Mouse (Mus musculus) forebrain, postnatal 0 days (tissue): ENCODE data around the gene Pde4a. TPM values are rescaled to one million over a fixed set of nuclear protein-coding genes. Genes with fewer than 3 reads are reported as not detected.
A peak's percentile ranks its signal among the peaks of the same experiment; 100 is the strongest.

ENCODE experiments used
- ATAC-seq: fragments of 200-750 bp; cut with Nextera tagmentation; 2 replicates; pipeline ENCODE4 v1.8.0; 2017; ENCODE audit warnings: mild to moderate bottlenecking, moderate library complexity
- DNase-seq: peaks from one replicate; pipeline ENCODE4 v3.0.0-alpha.2; 2015
- H3K27ac ChIP-seq: fragments of 300-500 bp; sonication (generic); 2 replicates; pipeline ENCODE4 v1.5.1; 2014; ENCODE audit warnings: low read depth, mild to moderate bottlenecking, antibody characterized with exemption, low read length, moderate library complexity, mixed read lengths
- H3K27me3 ChIP-seq: fragments of 300-500 bp; sonication (generic); 2 replicates; pipeline ENCODE4 v1.6.1; 2014; ENCODE audit warnings: mild to moderate bottlenecking, low read length, mixed read lengths; ENCODE audit not compliant: insufficient read depth
- H3K36me3 ChIP-seq: fragments of 300-500 bp; sonication (generic); 2 replicates; pipeline ENCODE4 v1.6.1; 2014; ENCODE audit warnings: mild to moderate bottlenecking, moderate library complexity; ENCODE audit not compliant: insufficient read depth
- H3K4me1 ChIP-seq: fragments of 300-500 bp; sonication (generic); 2 replicates; pipeline ENCODE4 v1.6.1; 2014; ENCODE audit warnings: antibody characterized with exemption; ENCODE audit not compliant: insufficient read depth
- H3K4me2 ChIP-seq: fragments of 300-500 bp; sonication (generic); 2 replicates; pipeline ENCODE4 v1.6.1; 2014; ENCODE audit warnings: low read depth, mild to moderate bottlenecking, moderate library complexity
- H3K4me3 ChIP-seq: fragments of 300-500 bp; sonication (generic); 2 replicates; pipeline ENCODE4 v1.5.1; 2014; ENCODE audit warnings: low read depth, low read length, mixed read lengths
- H3K9ac ChIP-seq: fragments of 300-500 bp; sonication (generic); 2 replicates; pipeline ENCODE4 v1.6.1; 2014; ENCODE audit warnings: mild to moderate bottlenecking
- H3K9me3 ChIP-seq: fragments of 300-500 bp; sonication (generic); 2 replicates; pipeline ENCODE4 v1.6.1; 2016; ENCODE audit warnings: low read length
- CTCF ChIP-seq: sonication (generic); IDR thresholded peaks from 2 replicates; pipeline ENCODE4 v1.5.1; 2016; ENCODE audit warnings: antibody characterized with exemption, control low read depth, low read depth
- WGBS: fragments of 180-500 bp; shearing (Covaris S2); extraction: QIAGEN DNeasy Blood & Tissue Kit; methylation state at CpG from one replicate; pipeline ENCODE4 v1.1.7; 2014; 5-methylcytosine and 5-hydroxymethylcytosine counted together
- polyA plus RNA-seq: library from polyadenylated mRNA; unstranded; fragments of >200 nt; fragmentation: Nextera tagmentation; extraction: Ambion mirVana; gene quantifications from 2 replicates; pipeline ENCODE4 v1.2.1, GENCODE M21; 2015
- total RNA-seq: library from RNA; depleted of rRNA; stranded (reverse); fragments of >200 nt; gene quantifications from 2 replicates; pipeline ENCODE4 v1.2.3, GENCODE M21; 2014

Pde4a gene
- total and polyA plus RNA-seq, 2 experiments from 2014 or later: 20.0 to 41.6 TPM

- H3K9ac ChIP-seq: no peak overlapping the region
- peak overlapping the region; percentile 17; the same call in 1 of the 2 replicates for H3K4me2 ChIP-seq
- 8% methylated on average over 32 of the region's 34 CpGs for WGBS
- H3K4me1 ChIP-seq: no peaks in the 10 kb centered on the region
- no peaks in the 10 kb centered on the region for H3K9me3 ChIP-seq
- no peak; the same call in 1 of the 2 replicates for ATAC-seq
- no peak overlapping the region for H3K27ac ChIP-seq
- H3K36me3 ChIP-seq: no peaks in the 10 kb centered on the region
- H3K27me3 ChIP-seq: no peaks in the 10 kb centered on the region
- no peak for TF ChIP-seq CTCF
- no peak for DNase-seq
- no peak overlapping the region for H3K4me3 ChIP-seq
Measured at GRCm38 (mm10) chr9:21183905-21184413, 18.4 kb downstream of the Pde4a start.

- Histone ChIP-seq H3K36me3 (no peaks in the 10 kb centered on the region), H3K4me3 (no peak overlapping the region), H3K27me3 (no peaks in the 10 kb centered on the region), H3K4me1 (no peaks in the 10 kb centered on the region), H3K27ac (no peak overlapping the region), H3K9me3 (no peaks in the 10 kb centered on the region), H3K4me2 (peak overlapping the region; percentile 17; the same call in 1 of the 2 replicates), H3K9ac (no peak overlapping the region)
- DNase-seq (no peak), ATAC-seq (no peak)
- no peak for TF ChIP-seq CTCF
- WGBS: 25% methylated on average over 2 of the region's 2 CpGs
Measured at GRCm38 (mm10) chr9:21184733-21185132, 19.2 kb downstream of the Pde4a start.

GRCm38 (mm10) chr9:21185436-21185835 lies 19.9 kb downstream of the Pde4a start:
- no peaks in the 10 kb centered on the region for H3K27me3 ChIP-seq
- WGBS: 93% methylated on average over 5 of the region's 5 CpGs
- H3K4me1 ChIP-seq: no peaks in the 10 kb centered on the region
- H3K4me2 ChIP-seq: no peak overlapping the region
- no peak overlapping the region for H3K27ac ChIP-seq
- TF ChIP-seq CTCF: no peak
- H3K9me3 ChIP-seq: no peaks in the 10 kb centered on the region
- no peak overlapping the region for H3K9ac ChIP-seq
- H3K36me3 ChIP-seq: no peaks in the 10 kb centered on the region
- H3K4me3 ChIP-seq: no peak overlapping the region
- no peak for ATAC-seq
- no peak for DNase-seq

GRCm38 (mm10) chr9:21189905-21190304 lies 24.4 kb downstream of the Pde4a start:
- H3K4me2 ChIP-seq: no peak overlapping the region
- H3K27me3 ChIP-seq: no peaks in the 10 kb centered on the region
- no peak overlapping the region for H3K9ac ChIP-seq
- H3K27ac ChIP-seq: no peak overlapping the region
- no peaks in the 10 kb centered on the region for H3K36me3 ChIP-seq
- no peaks in the 10 kb centered on the region for H3K9me3 ChIP-seq
- peak; percentile 30; the same call in 1 of the 2 replicates for TF ChIP-seq CTCF
- DNase-seq (peak; percentile 25), ATAC-seq (no peak; the same call in 1 of the 2 replicates)
- WGBS: 39% methylated on average over 7 of the region's 7 CpGs
- H3K4me1 ChIP-seq: no peaks in the 10 kb centered on the region
- H3K4me3 ChIP-seq: no peak overlapping the region

DNA sequence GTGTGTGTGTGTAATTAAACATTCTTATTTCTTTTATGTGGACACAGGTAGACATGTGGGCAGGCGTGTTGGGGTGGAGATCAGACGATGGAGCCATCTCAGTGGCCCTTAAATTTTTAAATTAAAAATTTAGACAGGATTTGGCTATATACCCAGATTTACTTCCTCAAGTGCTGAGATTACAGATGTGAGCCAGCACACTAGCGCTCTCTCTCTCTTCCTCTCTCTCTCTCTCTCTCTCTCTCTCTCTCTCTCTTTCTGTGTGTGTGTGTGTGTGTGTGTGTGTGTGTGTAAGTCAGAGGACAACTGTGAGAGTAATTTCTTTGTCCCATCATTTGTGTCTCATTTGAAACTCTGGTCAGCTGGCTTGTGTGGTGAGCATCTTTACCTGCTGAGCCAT lies 25.2 kb downstream of the Pde4a start:
- no peak for TF ChIP-seq CTCF
- Histone ChIP-seq H3K4me2 (no peak overlapping the region), H3K36me3 (no peaks in the 10 kb centered on the region), H3K27me3 (no peaks in the 10 kb centered on the region), H3K4me1 (no peaks in the 10 kb centered on the region), H3K4me3 (no peak overlapping the region), H3K9ac (no peak overlapping the region), H3K9me3 (no peaks in the 10 kb centered on the region), H3K27ac (no peak overlapping the region)
- ATAC-seq (no peak), DNase-seq (no peak)
- 75% methylated on average over 3 of the region's 3 CpGs for WGBS

DNA sequence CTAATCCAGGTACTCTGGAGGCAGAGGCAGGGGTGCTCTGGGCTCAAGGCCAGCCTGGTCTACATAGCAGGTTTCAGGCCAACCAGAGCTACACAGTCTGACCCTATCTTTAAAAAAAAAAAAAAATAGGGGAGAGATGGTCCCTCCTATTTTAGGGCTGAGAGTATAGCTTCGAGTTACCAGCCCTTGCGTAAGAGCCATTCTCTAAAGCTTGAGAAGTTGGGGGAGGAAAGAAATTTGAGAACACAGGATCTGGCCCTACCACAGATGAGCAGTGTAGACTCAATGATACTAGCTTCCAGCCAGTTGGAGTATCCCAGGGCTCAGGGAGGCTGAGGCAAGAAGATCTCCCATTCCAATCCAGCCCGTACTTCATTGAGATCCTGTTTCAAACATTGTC lies 28.3 kb downstream of the Pde4a start:
- H3K9me3 ChIP-seq: no peaks in the 10 kb centered on the region
- no peak overlapping the region for H3K9ac ChIP-seq
- DNase-seq: no peak
- TF ChIP-seq CTCF: no peak
- H3K4me3 ChIP-seq: no peak overlapping the region
- no peak overlapping the region for H3K27ac ChIP-seq
- ATAC-seq: no peak
- H3K4me2 ChIP-seq: no peak overlapping the region
- 85% methylated on average over 3 of the region's 3 CpGs for WGBS
- no peaks in the 10 kb centered on the region for H3K36me3 ChIP-seq
- H3K27me3 ChIP-seq: no peaks in the 10 kb centered on the region
- H3K4me1 ChIP-seq: peaks cover 4% of the 10 kb centered on the region; the same call in 1 of the 2 replicates

GRCm38 (mm10) chr9:21194787-21195493 lies 29.4 kb downstream of the Pde4a start:
- no peak for TF ChIP-seq CTCF
- H3K4me3 ChIP-seq: no peak overlapping the region
- ATAC-seq (no peak), DNase-seq (no peak)
- H3K9me3 ChIP-seq: no peaks in the 10 kb centered on the region
- H3K9ac ChIP-seq: no peak overlapping the region
- H3K4me2 ChIP-seq: no peak overlapping the region
- no peaks in the 10 kb centered on the region for H3K27me3 ChIP-seq
- H3K27ac ChIP-seq: no peak overlapping the region
- no peaks in the 10 kb centered on the region for H3K36me3 ChIP-seq
- peaks cover 4% of the 10 kb centered on the region; the same call in 1 of the 2 replicates for H3K4me1 ChIP-seq
- 64% methylated on average over 4 of the region's 4 CpGs for WGBS
